Mouse (Mus musculus): Measurements from ENCODE around the gene Xkr8. TPM values are rescaled to one million over a fixed set of nuclear protein-coding genes. Genes with fewer than 3 reads are reported as not detected.

The Xkr8 gene
- polyA plus RNA-seq, 1 experiment = 4.7 TPM

DNA sequence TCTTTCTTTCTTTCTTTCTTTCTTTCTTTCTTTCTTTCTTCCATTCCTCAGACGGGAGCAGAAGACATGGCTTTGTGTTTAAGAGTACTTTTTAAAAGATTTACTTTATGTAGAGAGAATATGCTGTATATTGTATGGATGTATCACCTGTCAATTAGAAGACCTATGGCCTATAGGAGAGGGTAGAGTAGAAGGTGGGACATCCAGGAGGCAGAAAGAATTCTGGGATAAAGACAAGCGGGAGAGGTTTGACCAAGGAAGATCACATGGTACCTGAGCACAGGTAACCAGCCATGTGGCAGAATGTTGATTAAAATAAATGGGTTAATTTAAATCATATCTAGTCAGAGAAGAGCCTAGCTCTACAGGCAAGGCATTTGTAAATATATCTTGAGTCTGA, 2.4 kb upstream of the Xkr8 start:
- H3ac ChIP-seq (ENCODE audit: control insufficient read depth, insufficient read length) = no peak overlapping the region
- no peak overlapping the region for H3K4me2 ChIP-seq (ENCODE audit: low read depth)
- H3K36me3 ChIP-seq (ENCODE audit: control insufficient read depth, insufficient read depth) = no peaks in the 10 kb centered on the region
- TF ChIP-seq MYOD1 (IDR thresholded peaks at IDR 0.05; ENCODE audit: control insufficient read depth in 1 of 3, insufficient read length in 2 of 3, low read depth in 2 of 3) (no peak), USF1 (IDR thresholded peaks at IDR 0.05; ENCODE audit: low read depth) (no peak), REST (IDR thresholded peaks at IDR 0.05; ENCODE audit: insufficient read depth, insufficient read length) (no peak), SRF (IDR thresholded peaks at IDR 0.05; ENCODE audit: control insufficient read depth, insufficient read length, low read depth) (no peak), POLR2A (IDR thresholded peaks at IDR 0.05; ENCODE audit: insufficient read length, low read depth) (no peak), TCF3 (IDR thresholded peaks at IDR 0.05; ENCODE audit: insufficient read length, low read depth) (no peak), CEBPB (IDR thresholded peaks at IDR 0.05; ENCODE audit: insufficient read depth, poor library complexity, severe bottlenecking) (no peak), TCF12 (IDR thresholded peaks at IDR 0.05; ENCODE audit: insufficient read depth, poor library complexity, severe bottlenecking) (no peak), E2F4 (IDR thresholded peaks at IDR 0.05; ENCODE audit: insufficient read depth) (no peak), MAX (IDR thresholded peaks at IDR 0.05; ENCODE audit: low read depth) (no peak), POLR2AphosphoS2 (IDR thresholded peaks at IDR 0.05; ENCODE audit: insufficient read length, low read depth) (no peak), MYOG (IDR thresholded peaks at IDR 0.05; ENCODE audit: control insufficient read depth in 1 of 3, insufficient read depth in 1 of 3, insufficient read length in 2 of 3, low read depth in 2 of 3) (no peak)
- no peaks in the 10 kb centered on the region for H3K79me2 ChIP-seq (ENCODE audit: control insufficient read depth, insufficient read depth)
- no peak overlapping the region for H3K4me3 ChIP-seq
- H3K27me3 ChIP-seq (ENCODE audit: control insufficient read depth, insufficient read depth, insufficient read length) = no peaks in the 10 kb centered on the region

DNA sequence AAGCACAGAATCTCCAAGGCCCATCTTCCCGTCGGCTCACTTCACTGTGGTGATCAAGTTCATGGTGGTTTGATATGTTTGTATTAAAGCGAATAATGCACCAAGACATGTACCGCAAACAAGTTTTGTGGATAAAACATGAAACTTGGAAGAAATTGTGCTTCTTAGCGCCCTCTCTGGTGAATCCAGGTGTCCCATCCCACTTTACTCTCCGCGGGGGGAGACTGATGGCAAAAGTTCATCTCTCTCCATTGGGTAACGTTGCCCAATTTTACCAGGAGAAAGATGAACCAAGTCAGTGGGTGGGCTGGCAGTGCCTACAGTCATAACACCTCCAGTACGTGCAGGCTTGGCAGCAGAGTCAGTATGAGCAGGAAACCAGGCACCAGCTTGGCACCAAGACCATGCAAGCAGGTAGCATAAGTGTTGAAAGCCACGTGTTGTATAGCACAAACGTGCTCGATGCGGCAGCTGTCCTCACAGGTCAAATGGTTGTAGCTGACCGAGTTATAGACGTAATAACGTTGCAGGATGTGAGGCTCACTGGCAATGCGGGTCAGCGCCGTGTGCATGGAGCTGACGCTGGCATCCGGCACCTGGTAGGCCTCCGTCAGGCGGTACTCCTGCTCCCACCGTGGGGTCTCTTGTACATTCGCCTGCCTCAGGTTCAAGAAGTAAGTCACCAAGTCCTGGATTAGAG, 875 bp upstream of the Xkr8 start:
- Histone ChIP-seq H3K4me2 (ENCODE audit: low read depth) (peak overlapping the region; percentile 42), H3ac (ENCODE audit: control insufficient read depth, insufficient read length) (no peak overlapping the region), H3K79me2 (ENCODE audit: control insufficient read depth, insufficient read depth) (no peaks in the 10 kb centered on the region), H3K36me3 (ENCODE audit: control insufficient read depth, insufficient read depth) (no peaks in the 10 kb centered on the region), H3K4me3 (no peak overlapping the region), H3K27me3 (ENCODE audit: control insufficient read depth, insufficient read depth, insufficient read length) (no peaks in the 10 kb centered on the region)
- TF ChIP-seq MYOD1 (IDR thresholded peaks at IDR 0.05; ENCODE audit: control insufficient read depth in 1 of 3, insufficient read length in 2 of 3, low read depth in 2 of 3) (no peak), E2F4 (IDR thresholded peaks at IDR 0.05; ENCODE audit: insufficient read depth) (no peak), MAX (IDR thresholded peaks at IDR 0.05; ENCODE audit: low read depth) (no peak), MYOG (IDR thresholded peaks at IDR 0.05; ENCODE audit: control insufficient read depth in 1 of 3, insufficient read depth in 1 of 3, insufficient read length in 2 of 3, low read depth in 2 of 3) (no peak)

DNA sequence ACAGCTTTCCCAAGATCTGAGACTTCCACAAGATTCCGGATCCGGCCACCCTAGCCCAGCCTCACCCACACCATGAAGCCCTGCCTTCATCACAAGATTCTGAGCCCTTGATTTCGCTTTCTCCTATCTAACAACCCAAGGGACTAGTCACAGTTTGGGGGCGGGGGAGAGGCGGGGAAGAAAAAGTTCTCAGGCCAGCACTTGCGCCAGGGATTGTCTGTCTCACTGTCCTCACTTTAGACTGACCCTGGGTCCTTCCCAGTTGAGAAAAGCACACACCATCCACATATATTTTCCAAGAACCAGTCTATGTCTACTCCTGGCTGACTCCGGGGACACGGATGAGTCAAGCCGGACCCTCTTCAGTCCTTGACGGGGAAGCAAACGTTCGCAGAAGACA, 730 bp downstream of the Xkr8 start:
- Histone ChIP-seq H3K36me3 (ENCODE audit: control insufficient read depth, insufficient read depth) (no peaks in the 10 kb centered on the region), H3K27me3 (ENCODE audit: control insufficient read depth, insufficient read depth, insufficient read length) (no peaks in the 10 kb centered on the region), H3K4me2 (ENCODE audit: low read depth) (peak overlapping the region; percentile 97), H3K79me2 (ENCODE audit: control insufficient read depth, insufficient read depth) (no peaks in the 10 kb centered on the region), H3ac (ENCODE audit: control insufficient read depth, insufficient read length) (peak overlapping the region; percentile 2), H3K4me3 (peak overlapping the region; percentile 42)
- TF ChIP-seq TCF12 (IDR thresholded peaks at IDR 0.05; ENCODE audit: insufficient read depth, poor library complexity, severe bottlenecking) (no peak), REST (IDR thresholded peaks at IDR 0.05; ENCODE audit: insufficient read depth, insufficient read length) (no peak), CEBPB (IDR thresholded peaks at IDR 0.05; ENCODE audit: insufficient read depth, poor library complexity, severe bottlenecking) (no peak), MAX (IDR thresholded peaks at IDR 0.05; ENCODE audit: low read depth) (no peak), SRF (IDR thresholded peaks at IDR 0.05; ENCODE audit: control insufficient read depth, insufficient read length, low read depth) (no peak), MYOG (IDR thresholded peaks at IDR 0.05; ENCODE audit: control insufficient read depth in 1 of 3, insufficient read depth in 1 of 3, insufficient read length in 2 of 3, low read depth in 2 of 3) (no peak), E2F4 (IDR thresholded peaks at IDR 0.05; ENCODE audit: insufficient read depth) (no peak), POLR2AphosphoS2 (IDR thresholded peaks at IDR 0.05; ENCODE audit: insufficient read length, low read depth) (no peak), TCF3 (IDR thresholded peaks at IDR 0.05; ENCODE audit: insufficient read length, low read depth) (no peak), USF1 (IDR thresholded peaks at IDR 0.05; ENCODE audit: low read depth) (no peak), MYOD1 (IDR thresholded peaks at IDR 0.05; ENCODE audit: control insufficient read depth in 1 of 3, insufficient read length in 2 of 3, low read depth in 2 of 3) (no peak), POLR2A (IDR thresholded peaks at IDR 0.05; ENCODE audit: insufficient read length, low read depth) (no peak)

DNA sequence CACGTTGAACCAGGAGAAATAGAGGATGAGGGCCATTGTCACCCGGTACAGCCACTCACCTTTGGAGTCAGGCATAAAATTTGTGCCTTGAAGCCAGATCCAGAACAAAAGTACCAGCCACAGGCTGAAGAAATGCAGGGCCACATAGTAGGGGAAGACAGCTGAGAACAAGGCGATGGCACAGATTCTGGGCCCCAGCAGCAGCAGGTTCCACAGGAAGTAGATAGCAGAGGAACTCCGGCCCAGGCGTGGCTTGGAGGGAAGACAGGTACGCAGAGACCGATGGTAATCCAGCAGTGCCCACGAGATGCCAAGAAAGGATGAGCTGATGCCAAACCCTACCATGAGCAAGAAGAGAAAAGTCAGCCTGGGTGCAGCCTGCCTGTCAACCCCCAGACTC, 4.1 kb downstream of the Xkr8 start:
- Histone ChIP-seq H3K4me3 (no peak overlapping the region), H3K36me3 (ENCODE audit: control insufficient read depth, insufficient read depth) (no peaks in the 10 kb centered on the region)
- TF ChIP-seq SRF (IDR thresholded peaks at IDR 0.05; ENCODE audit: control insufficient read depth, insufficient read length, low read depth) (no peak), POLR2A (IDR thresholded peaks at IDR 0.05; ENCODE audit: insufficient read length, low read depth) (no peak), MAX (IDR thresholded peaks at IDR 0.05; ENCODE audit: low read depth) (no peak), REST (IDR thresholded peaks at IDR 0.05; ENCODE audit: insufficient read depth, insufficient read length) (no peak), MYOG (IDR thresholded peaks at IDR 0.05; ENCODE audit: control insufficient read depth in 1 of 3, insufficient read depth in 1 of 3, insufficient read length in 2 of 3, low read depth in 2 of 3) (no peak), MYOD1 (IDR thresholded peaks at IDR 0.05; ENCODE audit: control insufficient read depth in 1 of 3, insufficient read length in 2 of 3, low read depth in 2 of 3) (no peak), TCF12 (IDR thresholded peaks at IDR 0.05; ENCODE audit: insufficient read depth, poor library complexity, severe bottlenecking) (no peak)

DNA sequence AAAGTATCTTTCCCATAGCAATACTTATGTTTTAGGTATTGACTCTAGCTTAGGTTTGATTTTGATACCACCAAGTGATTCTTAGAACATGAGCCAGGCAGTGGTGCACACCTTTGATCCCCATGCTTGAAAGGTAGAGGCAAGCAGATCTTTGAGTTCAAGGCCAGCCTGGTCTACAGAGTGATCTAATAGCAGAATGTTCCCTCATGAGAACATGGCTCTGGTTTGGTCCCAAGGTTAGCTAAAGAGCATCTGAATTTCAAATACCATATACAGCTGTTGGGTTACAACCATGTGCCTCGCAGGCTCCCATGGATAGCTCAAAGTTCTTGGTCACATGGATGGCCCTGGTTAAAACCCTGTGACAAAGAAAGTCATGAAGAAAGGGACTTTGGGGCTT, 14.1 kb downstream of the Xkr8 start:
- Histone ChIP-seq H3K4me2 (ENCODE audit: low read depth) (no peak overlapping the region), H3K36me3 (ENCODE audit: control insufficient read depth, insufficient read depth) (peaks cover 37% of the 10 kb centered on the region), H3K27me3 (ENCODE audit: control insufficient read depth, insufficient read depth, insufficient read length) (no peaks in the 10 kb centered on the region), H3ac (ENCODE audit: control insufficient read depth, insufficient read length) (no peak overlapping the region), H3K4me3 (no peak overlapping the region), H3K79me2 (ENCODE audit: control insufficient read depth, insufficient read depth) (no peaks in the 10 kb centered on the region)
- TF ChIP-seq USF1 (IDR thresholded peaks at IDR 0.05; ENCODE audit: low read depth) (no peak), POLR2A (IDR thresholded peaks at IDR 0.05; ENCODE audit: insufficient read length, low read depth) (no peak), TCF12 (IDR thresholded peaks at IDR 0.05; ENCODE audit: insufficient read depth, poor library complexity, severe bottlenecking) (no peak), SRF (IDR thresholded peaks at IDR 0.05; ENCODE audit: control insufficient read depth, insufficient read length, low read depth) (no peak), CEBPB (IDR thresholded peaks at IDR 0.05; ENCODE audit: insufficient read depth, poor library complexity, severe bottlenecking) (no peak), REST (IDR thresholded peaks at IDR 0.05; ENCODE audit: insufficient read depth, insufficient read length) (no peak), TCF3 (IDR thresholded peaks at IDR 0.05; ENCODE audit: insufficient read length, low read depth) (no peak), MYOD1 (IDR thresholded peaks at IDR 0.05; ENCODE audit: control insufficient read depth in 1 of 3, insufficient read length in 2 of 3, low read depth in 2 of 3) (no peak), MAX (IDR thresholded peaks at IDR 0.05; ENCODE audit: low read depth) (no peak), POLR2AphosphoS2 (IDR thresholded peaks at IDR 0.05; ENCODE audit: insufficient read length, low read depth) (no peak)

More for the DNA sequence above, 4.1 kb downstream of the Xkr8 start:
- Histone ChIP-seq H3K4me2 (ENCODE audit: low read depth) (no peak overlapping the region), H3K79me2 (ENCODE audit: control insufficient read depth, insufficient read depth) (no peaks in the 10 kb centered on the region), H3ac (ENCODE audit: control insufficient read depth, insufficient read length) (no peak overlapping the region), H3K27me3 (ENCODE audit: control insufficient read depth, insufficient read depth, insufficient read length) (no peaks in the 10 kb centered on the region)
